Mouse (Mus musculus) kidney, postnatal 25 days (tissue): ENCODE data around the gene Sult2b1.

Source experiments
- DNase-seq, 2 experiments: peaks; one replicate each; pipeline ENCODE4 v3.0.0; 2021; ENCODE audit warnings: mixed read lengths in 2 of 2

The Sult2b1 gene

DNA sequence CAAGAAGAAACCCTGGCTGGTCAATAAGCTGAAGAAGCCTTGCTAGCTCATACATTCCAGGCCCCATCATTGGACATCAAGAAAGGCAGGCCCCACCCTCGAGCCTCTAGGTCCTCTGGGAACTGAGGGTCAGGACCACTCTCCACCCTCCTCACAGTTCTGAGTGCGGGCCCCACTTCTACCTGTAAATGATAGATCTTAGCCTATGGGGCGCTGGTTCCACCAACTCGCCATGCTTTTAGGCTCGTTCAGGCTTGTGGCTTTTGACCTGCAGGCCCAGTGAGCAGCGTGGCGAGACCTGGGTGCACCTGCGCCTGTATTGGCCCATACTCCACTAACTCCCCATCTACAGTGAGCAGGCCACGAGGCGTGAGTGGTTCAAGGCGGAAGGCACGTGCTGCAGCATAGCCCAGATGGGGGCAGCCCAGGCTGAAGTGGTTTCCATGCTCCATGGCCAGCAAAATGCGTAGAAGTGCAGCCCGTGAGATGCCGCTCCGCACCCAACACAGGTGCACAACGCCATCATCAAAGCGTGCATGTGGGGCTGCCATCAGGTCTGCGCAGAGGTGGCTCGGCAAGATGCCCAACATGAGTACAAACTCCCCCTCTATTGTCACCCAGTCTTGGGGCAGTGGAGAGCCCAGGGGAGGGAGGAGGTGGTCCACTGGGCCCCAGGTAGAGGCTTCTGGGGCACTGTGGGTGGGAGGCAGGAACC, 73.8 kb downstream of the Sult2b1 start:
- DNase-seq: peak in 1 of 2 experiments; percentile 73

DNA sequence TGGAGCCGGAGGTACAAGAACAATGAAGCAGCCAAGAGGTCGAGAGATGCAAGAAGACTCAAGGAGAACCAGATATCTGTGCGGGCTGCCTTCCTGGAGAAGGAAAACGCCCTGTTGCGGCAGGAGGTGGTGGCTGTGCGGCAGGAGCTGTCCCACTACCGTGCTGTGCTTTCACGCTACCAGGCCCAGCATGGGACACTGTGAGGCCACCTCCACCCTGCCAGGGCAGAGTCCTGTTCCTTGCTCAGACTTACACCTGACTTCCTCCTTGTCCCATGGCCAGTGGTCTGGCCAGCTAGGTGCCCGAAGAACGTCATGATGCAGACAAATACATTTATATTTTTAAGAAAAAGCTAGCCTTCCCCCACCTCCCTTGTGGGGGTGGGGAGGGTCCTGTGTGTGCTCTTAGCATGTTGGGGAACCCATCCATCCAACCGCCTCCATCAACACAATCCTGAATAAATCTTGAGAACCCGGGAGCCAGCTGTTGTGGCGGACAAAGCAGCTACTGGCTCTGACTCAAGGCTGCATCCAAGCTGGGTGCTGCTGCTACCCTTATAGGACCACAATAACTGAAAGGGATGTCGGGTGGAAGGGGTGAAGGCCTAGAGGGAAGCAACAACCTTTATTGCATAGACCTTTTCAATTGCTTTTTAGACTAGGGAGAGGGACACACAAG, 74.7 kb downstream of the Sult2b1 start:
- peak in 1 of 2 experiments; percentile 64 for DNase-seq

DNA sequence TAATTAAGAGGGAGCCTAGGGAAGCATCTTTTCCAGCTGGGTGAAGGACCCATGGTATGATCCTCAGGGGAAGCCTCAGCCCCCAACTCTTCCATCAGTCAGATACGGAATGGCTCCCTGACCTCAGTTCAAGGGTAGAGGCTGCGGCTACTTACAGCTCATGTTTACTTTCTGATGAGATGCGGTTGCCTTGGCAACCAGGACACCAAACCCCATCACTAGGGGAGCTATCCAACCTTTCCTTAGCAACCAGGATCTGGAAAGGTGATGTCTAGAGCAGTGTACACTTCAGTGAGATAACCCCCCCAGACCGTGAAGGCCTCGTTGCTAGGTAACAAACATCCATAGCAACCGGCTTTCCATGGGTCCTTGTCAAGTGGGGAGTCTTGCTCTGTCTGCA, 75.4 kb downstream of the Sult2b1 start:
- no peak for DNase-seq

DNA sequence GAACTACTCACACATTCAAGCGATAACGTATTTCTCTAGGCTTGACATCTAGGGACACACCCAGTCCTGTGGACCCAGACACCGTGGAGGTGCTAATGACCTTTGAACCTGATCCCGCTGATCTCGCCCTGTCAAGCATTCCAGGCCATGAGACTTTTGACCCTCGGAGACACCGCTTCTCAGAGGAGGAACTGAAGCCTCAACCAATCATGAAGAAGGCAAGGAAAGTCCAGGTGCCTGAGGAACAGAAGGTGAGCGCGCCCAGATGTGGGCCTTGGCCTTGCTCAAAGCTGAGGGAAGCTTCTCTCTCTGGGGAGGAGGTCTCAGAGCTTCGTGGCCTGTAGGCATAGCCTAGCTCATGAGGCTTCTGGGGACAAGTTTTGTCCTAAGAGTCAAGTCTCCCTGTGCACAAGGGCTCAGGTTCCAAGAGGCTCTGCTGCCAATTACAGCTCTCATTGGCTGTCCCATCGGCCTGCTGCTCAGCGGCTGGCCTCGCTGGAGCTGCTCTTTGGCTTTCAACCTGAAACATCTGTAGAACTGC, 76.2 kb downstream of the Sult2b1 start:
- peak; percentile 77 to 93 for DNase-seq

DNA sequence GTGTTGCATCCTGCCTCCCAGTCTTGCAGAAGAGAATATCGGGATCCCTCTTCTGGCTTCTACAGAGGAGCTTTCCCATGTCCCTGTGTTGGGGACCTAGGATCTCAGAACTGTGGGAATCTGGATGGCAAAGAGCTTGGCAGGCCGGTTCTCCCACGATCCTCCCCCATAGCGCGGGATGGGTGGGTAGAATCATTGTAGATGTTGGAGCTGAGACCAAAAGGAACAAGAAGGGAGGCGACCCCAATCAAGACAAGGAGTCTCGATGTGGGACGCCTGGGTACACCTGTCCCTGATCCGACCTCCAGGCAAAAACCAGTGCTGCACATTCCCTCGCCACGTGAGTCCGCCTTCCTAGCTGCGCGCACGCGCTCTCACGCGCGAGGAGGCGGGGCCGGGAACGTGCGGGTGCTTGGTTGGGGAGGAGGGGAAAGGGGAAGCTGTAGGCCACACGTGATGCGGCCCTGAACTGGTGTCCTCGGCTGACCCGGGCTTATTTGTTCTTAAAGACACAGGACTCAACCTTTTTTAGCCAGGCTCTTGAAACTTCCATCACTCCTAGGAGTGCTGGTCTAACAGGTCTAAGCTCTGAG, 77.0 kb downstream of the Sult2b1 start:
- DNase-seq: peak; percentile 99

DNA sequence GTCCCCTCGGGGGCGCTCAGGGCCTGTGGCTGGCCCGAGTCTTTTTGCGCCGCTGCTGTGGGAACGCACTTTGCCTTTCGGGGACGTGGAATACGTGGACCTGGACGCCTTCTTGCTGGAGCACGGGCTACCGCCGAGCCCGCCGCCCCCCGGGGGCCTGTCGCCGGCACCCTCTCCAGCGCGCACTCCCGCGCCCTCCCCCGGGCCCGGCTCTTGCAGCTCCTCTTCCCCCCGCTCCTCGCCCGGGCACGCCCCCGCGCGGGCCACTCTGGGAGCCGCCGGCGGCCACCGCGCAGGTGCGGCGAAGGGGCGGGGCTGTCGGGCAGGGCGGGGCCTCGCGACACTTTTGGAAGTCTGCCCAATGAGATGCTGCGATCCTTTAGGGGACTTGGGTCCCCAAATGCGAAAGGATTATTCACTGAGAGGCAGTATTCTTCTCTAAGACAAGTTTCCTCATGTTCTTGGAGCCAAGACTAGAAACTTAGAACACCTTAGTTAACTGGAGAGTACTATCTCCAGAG, 77.7 kb downstream of the Sult2b1 start:
- peak; percentile 86 to 96 for DNase-seq

DNA sequence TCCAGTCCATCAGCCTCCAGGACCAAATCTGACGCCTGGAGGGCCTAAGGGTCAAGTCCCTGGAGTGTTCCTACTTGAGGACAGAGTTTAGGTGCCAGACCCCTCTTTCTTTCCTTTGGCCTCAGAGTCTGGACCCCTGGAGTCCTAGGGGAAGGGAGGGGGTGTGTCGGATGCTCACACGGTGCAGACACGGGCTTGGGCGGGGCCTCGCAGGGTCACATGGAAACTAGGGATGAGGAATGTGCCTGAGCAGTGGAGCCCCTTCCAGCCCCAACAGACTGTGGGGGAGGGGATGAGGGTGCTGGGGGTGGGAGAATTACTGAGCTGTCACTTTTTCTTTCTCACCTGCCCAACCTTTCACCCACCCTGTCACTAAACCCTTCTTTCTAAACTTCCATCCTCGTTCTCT, 78.6 kb downstream of the Sult2b1 start:
- peak; percentile 85 to 98 for DNase-seq

DNA sequence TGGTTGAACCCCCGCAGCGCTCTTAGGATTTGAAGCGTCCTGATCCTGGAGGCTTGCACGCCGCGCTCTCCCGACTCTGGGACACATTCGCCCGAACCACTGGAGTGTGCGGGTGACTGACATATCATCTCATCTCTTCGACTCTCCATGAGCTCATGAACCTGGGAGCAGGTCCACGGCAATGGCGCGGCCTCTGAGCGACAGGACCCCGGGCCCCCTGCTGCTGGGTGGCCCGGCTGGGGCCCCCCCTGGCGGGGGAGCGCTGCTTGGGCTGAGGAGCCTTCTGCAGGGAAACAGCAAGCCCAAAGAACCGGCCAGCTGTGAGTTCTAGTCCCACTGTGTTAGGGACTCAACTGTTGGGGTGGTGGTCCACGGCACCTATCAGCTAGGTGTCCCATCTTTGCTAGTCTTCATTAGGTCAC, 79.0 kb downstream of the Sult2b1 start:
- DNase-seq: no peak

DNA sequence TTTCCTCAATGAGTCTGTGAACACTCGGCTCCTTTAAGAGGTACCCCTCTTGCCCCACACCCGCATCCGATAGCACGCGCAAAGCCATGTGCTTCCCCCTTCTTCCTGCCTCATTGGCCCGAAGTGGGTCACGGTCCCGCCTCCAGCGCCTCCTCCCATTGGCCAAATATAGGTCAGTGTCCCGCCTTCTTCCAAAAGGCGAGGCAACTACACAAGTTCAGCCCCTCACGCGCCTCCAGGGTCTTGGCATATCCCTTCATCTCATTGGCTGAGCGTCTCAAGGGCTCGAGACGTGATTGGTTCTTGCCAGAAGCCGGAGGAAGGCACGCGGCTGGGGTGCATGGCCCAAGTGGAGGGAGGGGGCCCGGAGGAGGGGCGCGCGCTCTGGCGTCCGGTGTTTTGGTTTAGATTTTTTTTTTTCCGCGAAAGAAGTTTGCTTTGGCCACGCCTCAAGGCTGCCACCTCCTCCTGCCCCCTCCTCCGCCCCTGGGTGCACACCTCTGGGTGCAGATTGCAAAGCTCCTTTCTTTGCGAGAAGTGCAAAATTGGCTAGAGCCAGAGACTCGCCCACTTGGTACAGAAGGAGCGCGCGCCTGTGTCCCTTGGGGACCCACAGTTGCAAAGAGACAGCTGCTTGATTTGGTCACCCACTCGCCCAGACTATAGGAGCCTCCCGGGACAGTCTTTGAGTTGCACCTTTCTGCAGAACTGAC, 79.6 kb downstream of the Sult2b1 start, which contains the start of gene Dbp:
TSS of gene Dbp (plus strand) at position 359 of the 713 bp plus-strand sequence.
- peak; percentile 99 to 100 for DNase-seq

DNA sequence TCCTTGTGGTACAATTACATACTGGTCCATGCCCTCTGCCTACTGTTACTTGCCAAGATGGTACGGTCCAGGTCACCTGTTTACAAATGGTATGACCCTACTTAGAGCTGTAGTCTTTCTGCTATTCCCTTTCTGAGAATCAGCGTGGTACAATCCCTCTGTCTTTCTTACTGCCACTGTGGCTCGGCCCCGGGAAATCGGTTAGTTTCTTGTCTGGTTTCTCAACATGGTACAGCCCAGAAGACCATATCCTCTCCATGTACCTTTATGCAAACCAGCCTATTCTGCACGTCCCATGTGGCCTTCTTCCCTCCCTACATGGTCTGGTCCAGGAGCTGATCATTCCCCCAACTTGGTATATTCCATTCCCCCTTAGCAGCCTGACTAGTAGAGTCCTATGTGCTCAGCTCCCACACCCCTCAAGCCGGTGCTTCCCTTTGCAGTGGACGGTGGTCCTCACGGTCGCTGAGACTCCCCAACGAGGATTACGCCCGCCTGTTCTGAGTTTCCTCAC, 80.4 kb downstream of the Sult2b1 start:
- DNase-seq: peak; percentile 66 to 86

DNA sequence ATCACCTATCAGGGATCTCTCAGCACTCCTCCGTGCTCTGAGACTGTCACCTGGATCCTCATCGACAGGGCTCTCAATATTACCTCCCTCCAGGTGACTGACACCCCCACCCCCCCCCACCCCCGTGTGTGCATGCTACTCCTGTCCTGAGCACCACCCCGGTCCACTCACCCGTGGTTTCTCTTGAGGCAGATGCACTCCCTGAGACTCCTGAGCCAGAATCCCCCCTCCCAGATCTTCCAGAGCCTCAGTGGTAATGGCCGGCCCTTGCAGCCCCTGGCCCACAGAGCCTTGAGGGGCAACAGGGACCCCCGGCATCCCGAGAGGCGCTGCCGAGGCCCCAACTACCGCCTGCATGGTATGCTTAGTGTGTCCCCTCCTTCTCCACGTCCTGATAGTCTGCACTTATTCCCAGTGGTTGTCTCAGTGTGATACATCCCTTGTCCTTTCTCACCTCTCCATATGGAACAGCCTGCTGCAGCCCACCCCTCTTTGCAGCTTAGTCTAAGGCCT, 80.9 kb downstream of the Sult2b1 start:
- DNase-seq: peak in 1 of 2 experiments; percentile 68

DNA sequence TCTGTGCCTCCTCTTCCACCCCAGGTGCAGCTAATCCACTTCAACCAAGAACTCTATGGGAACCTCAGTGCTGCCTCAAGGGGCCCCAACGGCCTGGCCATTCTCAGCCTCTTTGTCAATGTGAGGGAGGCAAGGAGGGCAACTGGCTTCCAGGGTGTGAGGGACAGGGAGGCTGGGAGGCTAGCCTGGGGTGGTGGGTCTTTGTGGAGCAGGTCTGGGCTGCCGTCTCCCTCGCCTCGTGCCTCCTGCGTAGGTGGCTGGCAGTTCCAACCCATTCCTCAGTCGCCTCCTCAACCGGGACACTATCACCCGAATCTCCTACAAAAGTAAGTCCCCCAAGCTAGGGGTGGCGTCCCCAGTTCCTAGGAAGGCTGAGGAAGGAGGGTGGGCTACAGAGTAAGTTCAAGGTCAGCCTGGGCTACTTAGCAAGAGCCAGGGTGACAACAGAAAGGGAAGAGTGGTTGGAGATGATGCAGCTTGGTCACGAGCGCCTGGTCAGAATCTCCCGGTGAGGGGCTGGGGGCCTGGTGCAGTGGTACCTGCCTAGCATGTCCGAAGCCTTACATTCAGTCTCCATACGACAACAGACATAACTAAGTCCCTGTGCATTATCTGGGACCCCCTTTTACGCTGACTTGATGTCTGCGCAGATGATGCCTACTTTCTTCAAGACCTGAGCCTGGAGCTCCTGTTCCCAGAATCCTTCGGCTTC, 81.5 kb downstream of the Sult2b1 start:
- DNase-seq: peak in 1 of 2 experiments; percentile 49

DNA sequence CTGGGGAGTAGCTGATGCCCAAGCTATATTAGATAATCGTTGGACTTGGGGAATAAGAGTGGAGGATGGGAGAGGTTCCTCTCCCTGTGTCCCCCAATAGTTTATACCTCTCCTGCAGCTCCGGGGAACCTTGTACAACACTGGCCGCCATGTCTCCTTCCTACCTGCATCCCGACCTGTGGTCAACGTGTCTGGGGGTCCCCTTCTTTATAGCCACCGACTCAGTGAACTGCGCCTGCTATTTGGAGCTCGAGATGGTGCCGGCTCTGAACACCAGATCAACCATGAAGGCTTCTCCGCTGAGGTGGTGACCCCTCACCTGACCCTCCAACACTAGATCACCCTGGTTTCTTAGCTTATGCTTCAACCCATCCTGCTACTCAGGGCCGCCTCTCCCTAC, 82.2 kb downstream of the Sult2b1 start:
- DNase-seq: peak in 1 of 2 experiments; percentile 46

DNA sequence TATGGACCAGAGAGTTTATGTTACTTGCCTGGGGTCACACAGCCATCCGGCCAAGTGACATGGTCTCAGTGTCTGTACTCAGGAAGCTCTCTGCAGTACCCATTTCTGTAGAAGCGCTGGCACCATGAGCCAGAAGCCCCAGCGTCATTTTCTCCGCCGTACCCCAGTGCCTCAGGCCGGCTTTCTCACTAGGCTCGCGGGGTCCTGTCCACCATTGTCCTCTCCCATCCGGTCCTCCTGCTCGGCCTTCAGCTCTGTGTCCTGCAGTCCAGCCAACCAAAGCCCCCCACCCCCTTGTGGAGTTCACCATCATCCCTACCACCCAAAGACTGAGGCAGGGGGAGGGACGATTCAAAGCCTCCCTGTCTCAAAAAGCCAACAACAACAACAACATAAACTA, 82.9 kb downstream of the Sult2b1 start:
- DNase-seq: peak in 1 of 2 experiments; percentile 54

DNA sequence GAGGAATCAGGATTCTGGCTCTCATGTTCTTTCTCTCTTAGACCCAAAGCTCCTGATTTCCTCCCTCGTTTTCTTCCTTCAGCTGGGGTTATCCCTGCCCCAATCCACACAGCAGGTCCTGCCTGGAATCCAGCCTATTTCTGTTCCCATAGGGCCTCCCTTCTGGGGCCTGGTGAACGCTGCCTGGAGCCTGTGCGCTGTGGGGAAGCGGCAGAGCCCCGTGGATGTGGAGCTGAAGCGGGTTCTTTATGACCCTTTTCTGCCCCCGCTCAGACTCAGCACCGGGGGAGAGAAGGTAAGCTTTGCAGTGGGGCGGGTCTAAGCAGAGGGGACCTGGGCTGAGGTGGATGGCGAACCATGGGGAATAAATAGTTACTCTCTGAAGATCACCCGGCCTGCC, 83.4 kb downstream of the Sult2b1 start:
- peak in 1 of 2 experiments; percentile 65 for DNase-seq

DNA sequence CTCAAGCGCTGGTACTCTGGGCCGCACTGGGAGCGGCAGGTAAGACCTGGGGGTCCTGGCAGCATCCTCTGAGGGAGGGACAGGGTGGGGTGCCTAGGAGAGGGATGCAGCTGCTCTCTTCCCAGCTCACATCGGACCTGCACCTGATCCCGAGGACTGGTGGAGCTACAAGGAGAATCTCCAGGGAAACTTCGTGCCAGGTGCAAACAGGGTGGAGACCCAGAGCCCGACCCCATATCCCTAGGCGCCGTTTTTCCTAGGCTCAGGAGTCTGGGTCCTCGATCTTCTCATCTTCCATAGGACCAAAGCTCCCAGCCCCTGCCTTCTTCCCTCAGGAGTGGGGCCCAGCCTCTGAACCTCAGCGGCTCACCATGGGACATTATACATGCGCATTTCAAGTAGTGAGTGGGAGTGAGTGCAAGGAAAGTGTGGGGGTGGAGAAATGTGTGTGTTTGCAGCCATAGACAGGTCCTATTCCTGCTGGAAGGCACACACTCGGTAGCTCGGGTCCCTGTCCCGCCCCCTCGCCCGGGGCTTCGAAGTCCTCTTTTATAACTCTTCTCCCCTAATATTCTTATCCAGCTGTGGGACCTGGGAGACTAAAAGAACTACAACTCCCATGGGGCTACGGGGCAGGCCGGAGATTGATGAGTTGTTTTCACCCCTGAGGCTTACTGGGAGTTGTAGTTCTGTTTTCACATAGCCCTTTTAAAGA, 84.0 kb downstream of the Sult2b1 start:
- DNase-seq: peak; percentile 86 to 87

DNA sequence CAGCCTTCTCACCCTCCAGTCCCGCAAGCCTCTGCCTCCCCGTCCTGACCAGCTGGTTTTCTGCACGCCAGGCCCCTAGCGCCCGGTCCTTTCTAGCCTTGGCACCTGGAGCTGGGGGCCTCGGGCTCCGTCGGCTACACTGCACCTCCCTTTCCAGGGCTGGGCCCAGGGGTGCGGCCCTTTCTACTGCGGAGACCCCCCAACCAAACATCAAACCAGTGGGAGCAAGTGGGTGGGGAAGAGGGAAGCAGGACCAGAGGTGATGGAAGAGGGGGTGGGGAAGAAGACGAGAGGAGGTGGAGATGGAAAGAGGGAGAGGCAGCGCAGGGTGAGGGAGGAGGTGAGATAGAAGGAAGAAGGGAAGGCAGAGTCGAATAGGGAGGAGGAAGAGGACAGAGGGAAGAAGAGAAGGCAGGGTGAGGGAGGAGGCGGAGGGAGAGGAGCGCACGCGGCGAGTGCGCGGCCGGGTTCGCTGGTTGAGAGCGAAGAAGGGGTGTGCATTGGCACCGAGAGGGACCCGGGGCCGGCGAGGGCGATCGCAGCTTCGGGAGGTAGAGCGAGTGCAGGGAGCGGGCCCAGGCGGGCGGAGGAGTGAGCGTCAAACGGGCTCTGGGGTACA, 84.8 kb downstream of the Sult2b1 start, which contains the start of gene Car11:
TSS of gene Car11 (plus strand) at position 321 of the 619 bp plus-strand sequence.
- DNase-seq: peak in 1 of 2 experiments; percentile 49

DNA sequence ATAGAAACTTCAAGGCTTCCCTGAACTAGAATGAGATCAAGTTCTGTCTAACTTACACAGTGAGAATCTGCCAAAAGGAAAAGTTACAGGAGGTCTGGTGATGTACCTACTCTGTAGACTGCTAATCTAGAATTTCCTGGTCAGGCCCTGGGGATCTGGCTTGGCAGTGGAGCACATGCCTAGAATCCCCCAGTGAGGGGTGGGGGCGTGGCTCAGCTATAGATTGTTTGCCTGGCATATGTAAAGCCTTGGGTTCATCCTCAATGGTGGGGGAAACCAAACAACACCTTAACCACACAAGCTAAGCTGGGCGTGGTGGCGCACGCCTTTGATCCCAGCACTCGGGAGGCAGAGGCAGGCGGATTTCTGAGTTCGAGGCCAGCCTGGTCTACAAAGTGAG, 86.6 kb downstream of the Sult2b1 start:
- DNase-seq: no peak

DNA sequence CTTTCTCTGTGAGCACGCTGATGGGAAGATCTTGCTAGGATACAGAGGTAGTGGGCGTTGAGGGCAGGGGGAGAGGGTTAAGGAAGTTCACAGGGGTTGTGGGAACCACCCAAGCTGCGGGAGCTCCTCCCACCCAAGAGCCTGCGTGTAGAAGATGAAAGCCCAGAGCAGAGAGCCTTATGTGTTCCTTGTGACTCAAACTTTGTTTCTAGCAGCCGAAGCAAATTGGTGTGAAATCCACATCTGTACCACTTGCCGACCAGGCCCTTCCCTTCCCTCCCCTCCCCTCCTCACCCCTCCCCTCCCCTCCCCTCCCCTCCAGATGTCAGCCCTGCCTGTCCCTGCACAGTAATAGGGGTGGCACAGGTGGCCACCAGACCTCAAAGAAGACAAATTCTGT, 89.4 kb downstream of the Sult2b1 start:
- DNase-seq: no peak
